Mouse (Mus musculus): ENCODE data around the gene Catsperd.

- TF ChIP-seq CTCF (conservative IDR thresholded peaks at IDR 0.05; ENCODE audit: low read length) (no peak), POU5F1 (IDR thresholded peaks at IDR 0.05; ENCODE audit: borderline replicate concordance, low read length) (no peak), NANOG (IDR thresholded peaks at IDR 0.05; ENCODE audit: borderline replicate concordance, low read length) (no peak)
Measured at GRCm38 (mm10) chr17:56688689-56689088, 60.7 kb downstream of the Catsperd start.

Data from E14TG2a.4 (cell line).